Mouse (Mus musculus): ENCODE data around the gene Dnajc8. TPM values are rescaled to one million over a fixed set of nuclear protein-coding genes. Genes with fewer than 3 reads are reported as not detected.
"Not testable (repeated sequence)": the region's sequence is repeated elsewhere in the genome, so short reads cannot be mapped to it uniquely, and the experiment has no call there.

The Dnajc8 gene
- polyA plus RNA-seq, 3 experiments from 2014 or later: 288 to 351 (median 317) TPM

DNA sequence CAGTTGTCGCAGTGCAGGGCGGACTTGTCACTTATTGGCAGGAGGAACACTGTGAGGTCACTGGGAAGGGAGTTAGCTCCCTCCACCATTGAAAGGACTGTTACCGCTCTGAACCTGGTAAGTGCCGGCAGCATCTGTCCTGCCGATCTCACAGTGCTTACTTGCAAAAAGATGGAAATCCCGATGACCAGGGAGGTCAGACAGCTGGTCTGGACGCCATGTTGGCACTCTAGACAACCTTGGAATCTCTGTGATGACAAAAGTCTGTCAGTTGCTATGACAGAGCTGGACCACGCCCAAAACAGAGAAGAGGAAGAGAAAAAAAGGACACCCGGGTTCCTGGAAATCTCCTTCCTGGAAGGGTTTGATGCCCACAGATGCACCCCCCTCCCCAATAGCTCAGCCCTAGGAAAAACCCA, 32.0 kb downstream of the Dnajc8 start:
- ATAC-seq: no peak

DNA sequence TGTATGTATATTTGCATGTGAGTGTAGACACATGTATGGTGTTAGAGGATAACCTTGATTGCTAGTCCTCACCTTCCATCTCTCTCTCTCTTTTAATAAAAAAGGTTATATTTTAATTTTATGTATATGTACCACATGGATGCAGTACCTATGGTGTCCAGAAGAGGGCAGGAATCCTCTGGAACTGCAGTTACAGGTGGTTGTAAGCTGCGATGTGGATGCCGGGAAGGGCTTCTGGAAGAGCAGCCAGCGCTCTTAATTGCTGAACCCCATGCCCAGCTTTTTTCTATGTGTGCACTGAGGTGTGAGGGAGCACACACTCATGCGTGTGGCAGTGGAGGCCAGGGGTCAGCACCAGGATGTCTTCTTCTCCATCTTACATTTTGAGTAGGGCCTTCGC, 33.8 kb downstream of the Dnajc8 start:
- ATAC-seq: no peak

DNA sequence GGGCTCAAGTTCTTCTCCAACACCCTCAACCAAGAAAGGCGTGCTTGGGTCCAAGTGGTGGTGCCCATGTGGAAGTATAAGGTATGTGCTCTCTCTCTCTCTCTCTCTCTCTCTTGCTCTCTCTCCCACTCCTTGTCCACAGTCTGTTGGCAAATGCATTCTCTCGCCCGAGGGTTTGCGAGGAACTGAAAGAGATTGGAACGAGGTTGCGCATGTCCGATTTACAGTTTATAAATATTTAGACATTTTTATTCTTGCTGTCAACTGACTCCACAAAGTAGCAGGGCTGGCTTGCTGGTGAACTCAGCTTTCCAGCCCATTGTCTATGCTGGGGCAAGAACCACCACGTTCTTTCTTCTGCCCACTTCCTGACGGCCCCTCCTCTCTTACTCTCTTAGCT, 35.8 kb downstream of the Dnajc8 start:
- ATAC-seq: no peak

DNA sequence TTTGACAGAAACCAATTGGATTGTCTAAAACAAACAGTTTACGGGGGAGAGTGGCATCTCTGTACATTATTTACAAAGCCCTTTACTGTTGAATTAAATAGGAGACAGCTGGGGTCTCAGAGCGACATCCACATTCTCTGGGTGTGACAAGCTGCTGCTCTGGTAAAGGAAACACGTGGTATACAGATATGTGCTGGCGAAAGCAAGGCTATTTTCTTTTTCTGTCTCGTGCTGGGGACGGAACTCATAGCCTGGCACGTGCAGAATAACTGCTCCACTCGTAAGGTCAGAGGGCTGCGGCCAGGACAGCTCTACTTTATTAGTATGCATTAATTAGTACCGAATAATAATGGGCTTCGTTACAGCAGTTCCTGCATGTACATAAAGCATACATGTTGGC, 38.0 kb downstream of the Dnajc8 start:
- no peak for ATAC-seq

DNA sequence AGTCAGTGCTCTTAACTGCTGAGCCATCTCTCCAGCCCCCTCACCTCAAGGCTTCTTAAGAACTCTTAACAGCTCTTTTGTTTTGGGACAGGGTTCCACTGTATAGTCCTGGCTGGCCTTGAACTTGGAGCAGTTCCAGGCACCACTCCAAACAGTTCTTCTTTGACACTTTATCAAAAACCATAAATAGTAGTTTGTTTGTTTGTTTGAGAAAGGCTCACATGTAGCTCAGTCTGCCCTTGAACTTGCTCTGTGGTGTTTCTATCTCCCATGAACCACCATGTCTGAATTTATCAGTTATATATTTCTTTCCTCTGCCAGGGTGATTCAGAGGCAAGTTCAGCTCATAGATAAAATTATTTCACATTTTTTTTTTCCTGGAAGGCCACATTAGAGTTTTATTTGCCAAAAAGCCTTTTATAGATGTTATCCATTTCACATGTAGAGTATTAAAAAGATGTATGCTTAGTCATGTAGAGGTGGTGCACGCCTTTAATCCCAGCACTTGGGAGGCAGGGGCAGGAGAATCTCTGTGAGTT, 39.5 kb downstream of the Dnajc8 start:
- ATAC-seq: no peak

DNA sequence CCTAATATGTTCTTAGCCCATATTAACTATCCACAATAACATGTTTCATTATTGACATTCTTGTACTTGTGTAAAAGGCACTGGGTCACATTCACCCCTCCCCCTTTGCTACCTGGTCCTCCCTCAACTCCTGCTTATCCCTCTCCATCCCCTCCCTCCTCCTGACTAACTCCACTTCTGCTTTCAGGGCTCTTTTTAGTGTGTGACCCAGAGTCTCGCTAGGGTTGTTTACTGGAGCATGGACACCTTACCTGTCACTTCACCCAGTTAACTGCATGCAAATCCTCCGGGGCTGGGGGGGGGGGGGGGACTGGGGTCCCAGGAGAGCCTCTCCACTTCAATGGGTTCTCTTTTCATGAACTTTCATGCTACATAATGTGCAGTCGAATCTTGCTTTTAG, 48.4 kb downstream of the Dnajc8 start:
- no peak for ATAC-seq

DNA sequence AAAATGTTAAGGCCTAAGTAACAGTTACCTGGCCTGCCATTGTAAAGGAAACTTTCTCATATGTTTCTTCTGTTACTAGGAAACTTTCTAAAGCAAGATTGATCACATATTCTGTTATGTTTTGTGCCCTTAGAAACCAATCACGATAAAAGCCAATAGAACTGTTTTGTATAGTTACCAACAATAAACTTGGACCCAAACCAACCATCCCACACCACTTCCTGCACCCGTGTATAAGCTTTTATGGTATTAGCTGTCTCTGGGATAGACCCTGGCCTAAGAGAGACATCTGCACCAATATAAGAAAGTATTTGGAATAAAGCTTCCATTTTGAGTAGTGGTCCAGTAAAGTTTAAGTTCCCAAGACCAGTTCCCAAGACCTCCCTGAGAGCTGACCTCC, 49.6 kb downstream of the Dnajc8 start:
- peak; percentile 53 for ATAC-seq

DNA sequence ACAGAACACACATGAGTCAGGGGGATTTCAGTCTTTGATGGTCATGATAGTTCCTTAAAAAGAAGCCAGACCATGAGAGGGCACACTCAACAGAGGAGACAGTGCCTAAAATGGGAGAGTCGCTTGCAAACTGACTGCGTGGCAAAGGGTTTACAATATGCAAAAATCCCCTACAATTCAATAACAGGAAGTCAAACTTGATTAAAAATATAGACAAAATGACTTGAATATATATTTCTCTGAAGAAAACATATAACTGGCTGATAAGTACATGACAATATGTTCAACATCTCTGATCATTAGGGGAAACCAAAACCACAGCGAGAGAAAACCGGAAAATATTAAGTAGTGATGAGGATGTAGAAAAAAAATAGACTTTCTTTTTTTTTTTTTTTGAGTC, 50.9 kb downstream of the Dnajc8 start:
- ATAC-seq: peak; percentile 82

DNA sequence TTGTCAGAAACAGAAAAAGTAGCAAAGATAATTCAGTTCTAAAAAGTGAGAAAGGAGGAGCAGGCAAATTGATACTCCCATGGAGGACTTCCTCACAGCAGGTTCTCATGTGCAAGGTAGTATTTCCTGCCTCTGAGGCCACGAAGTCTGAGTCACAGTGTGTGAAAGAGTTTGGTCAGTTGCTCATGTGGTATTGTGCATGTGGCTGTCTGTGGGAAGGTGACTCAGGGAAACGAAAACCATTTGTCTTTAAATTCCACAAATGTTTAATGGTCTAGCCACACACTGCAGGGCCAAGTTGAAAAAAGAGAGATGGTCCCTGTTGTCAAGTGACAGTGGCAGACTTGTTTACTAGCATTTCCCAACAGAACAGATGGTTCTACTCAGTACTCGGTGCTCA, 53.2 kb downstream of the Dnajc8 start:
- ATAC-seq: peak; percentile 27

DNA sequence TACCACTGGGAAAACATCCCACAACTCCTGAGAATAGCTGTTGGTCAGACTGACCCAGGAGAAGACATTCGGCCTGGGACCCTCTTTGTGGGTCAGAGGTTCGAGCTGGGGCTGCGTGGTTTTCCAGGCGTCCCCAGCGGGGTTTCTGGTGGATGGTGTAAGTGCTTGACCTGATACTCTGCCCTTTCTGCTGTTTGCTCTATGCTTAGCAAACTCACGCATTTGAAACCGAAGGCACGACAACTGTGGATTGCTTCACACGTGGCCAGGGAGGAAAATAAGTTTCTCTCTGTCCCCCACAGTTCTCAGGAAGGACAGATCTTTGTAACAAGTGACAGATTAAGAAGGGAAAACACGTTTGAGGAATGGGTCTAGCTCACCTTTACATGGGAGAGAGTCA, 55.3 kb downstream of the Dnajc8 start:
- no peak for ATAC-seq

DNA sequence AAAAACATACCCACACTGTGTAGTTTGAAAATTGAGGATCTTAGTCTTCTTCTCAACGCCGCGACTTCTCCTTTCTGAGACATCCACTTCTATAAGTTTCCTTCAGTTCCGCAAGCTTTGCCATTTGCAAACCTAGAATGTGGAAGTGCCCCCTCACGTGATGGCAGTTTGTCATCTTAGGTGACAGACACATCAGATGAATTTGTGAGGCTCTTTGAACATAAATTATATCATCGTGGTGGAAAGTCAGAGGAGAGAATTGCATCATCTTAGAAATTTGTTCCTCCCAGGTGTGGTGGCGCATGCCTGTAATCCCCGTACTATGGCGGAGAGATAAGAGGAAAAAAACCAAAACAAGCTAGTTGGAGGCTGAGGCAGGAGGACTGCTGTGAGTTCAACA, 57.6 kb downstream of the Dnajc8 start:
- ATAC-seq: no peak

DNA sequence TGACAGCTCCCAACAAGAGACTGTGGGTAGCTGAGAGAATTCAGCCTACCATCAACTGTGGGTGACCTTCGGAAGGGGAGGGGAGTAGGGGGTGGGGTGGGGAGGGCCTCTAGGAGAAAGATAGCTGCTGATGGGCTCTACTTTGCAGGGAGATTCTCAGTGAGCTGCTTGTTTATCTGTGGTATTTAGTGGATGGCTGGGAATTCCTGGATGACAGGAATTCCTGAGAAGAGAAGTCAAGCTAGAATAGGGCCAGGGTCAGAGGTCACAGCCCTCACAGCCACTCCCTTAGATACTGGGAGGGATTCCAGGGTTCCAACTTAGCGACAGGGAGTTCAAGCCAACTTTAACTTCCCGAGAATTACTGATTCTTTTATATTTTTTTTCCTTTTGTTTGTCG, 58.8 kb downstream of the Dnajc8 start:
- no peak for ATAC-seq

DNA sequence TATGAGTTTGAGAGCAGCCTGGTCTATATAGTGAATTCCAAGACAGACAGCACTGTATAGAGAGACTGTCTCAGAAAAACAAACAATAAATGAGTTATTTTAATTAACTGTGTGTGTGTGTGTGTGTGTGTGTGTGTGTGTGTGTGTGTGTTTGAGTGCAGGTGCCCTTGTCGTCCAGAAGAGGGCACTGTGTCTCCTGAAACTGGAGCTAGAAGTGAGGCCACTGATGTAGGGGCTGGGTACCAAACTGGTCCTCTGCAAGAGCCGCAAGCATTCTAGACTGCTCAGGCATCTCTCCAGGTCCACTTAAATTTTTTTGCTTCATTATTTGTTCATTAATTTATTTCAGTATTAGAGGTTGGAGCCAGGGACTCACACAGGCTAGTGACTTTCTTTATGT, 63.5 kb downstream of the Dnajc8 start:
- no peak for ATAC-seq

DNA sequence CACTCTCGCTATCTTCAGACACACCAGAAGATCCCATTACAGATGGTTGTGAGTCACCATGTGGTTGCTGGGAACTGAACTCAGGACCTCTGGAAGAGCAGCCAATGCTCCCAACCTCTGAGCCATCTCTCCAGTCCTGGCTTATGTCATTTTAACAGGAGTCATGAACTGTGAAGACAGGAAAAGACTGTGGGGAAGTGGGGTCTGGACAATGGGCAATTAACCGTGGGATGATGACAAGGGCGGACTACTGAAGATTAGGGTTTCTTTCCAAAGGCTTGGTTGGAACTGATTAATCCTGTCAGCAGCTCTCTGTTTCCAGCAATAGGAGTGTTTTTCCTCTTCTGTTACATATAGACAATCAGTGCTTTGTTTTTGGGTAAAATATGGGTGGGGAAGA, 64.4 kb downstream of the Dnajc8 start:
- no peak for ATAC-seq

DNA sequence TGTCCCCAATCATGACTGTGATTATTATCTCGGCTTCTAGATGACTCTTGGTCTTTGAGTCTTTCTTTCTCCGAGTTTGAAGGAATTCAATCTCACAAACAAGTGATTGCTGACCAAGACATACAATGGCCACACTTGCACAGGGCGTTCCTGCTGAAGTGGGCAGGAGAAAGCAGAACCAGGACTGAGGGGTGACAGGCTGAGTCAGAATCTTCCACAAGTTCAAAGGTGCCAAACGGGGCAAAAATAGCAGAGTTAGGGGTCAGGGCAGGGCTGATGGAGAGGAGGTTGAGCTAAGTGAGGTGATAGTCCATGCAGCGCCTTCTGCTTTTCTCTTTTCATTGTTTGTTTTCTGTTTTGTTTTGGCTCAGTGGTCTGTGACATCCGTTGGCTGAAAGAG, 65.1 kb downstream of the Dnajc8 start:
- ATAC-seq: no peak

DNA sequence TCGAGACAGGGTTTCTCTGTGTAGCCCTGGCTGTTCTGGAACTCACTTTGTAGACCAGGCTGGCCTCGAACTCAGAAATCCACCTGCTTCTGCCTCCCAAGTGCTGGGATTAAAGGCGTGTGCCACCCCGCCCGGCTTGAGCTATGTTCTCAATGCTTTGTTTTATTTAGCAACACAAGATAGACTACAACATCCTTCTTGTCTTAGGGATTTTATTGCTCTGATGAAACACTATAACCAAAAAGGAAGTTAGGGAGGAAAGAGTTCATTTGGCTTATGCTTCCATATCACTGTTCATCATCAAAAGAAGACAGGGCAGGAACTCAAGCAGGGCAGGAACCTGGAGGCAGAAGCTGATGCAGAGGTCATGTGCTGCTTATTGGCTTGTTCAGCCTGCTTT, 65.9 kb downstream of the Dnajc8 start:
- ATAC-seq: not testable (repeated sequence)

Other genes starting within 250 kb of the Dnajc8 start
- under 1 TPM in 1 of 3 experiments, not detected in 2; 0.46 TPM for gene Rab42, start 232.2 kb upstream of the Dnajc8 start, polyA plus RNA-seq (2017; shearing (Covaris generic))
- 10 to 100 TPM; 37.5 to 45.9 (median 37.7) TPM for gene Trnau1ap, start 206.0 kb upstream of the Dnajc8 start, polyA plus RNA-seq (2017; shearing (Covaris generic))
- gene Rcc1, start 181.9 kb upstream of the Dnajc8 start, polyA plus RNA-seq (2017; shearing (Covaris generic)): 10 to 100 TPM; 13.4 to 26.0 (median 15.0) TPM
- gene Phactr4, start 113.1 kb upstream of the Dnajc8 start, polyA plus RNA-seq (2017; shearing (Covaris generic)): 1 to 10 TPM; 3.4 to 5.4 (median 5.3) TPM
- gene Med18, start 71.6 kb upstream of the Dnajc8 start, polyA plus RNA-seq (2017; shearing (Covaris generic)): 10 to 100 TPM; 24.0 to 27.5 (median 27.4) TPM
- gene Sesn2, start 25.0 kb upstream of the Dnajc8 start, polyA plus RNA-seq (2017; shearing (Covaris generic)): 1 to 10 TPM in 2 of 3 experiments, under 1 TPM in 1; 0.56 to 4.6 (median 1.9) TPM
- 100 to 1,000 TPM; 180 to 267 (median 200) TPM for gene Atpif1, start 1.9 kb upstream of the Dnajc8 start, polyA plus RNA-seq (2017; shearing (Covaris generic))
- 1 to 10 TPM; 1.5 to 3.7 (median 1.9) TPM for gene Ptafr, start 28.5 kb downstream of the Dnajc8 start, polyA plus RNA-seq (2017; shearing (Covaris generic))
- 10 to 100 TPM; 29.4 to 32.5 (median 32.1) TPM for gene Eya3, start 103.4 kb downstream of the Dnajc8 start, polyA plus RNA-seq (2017; shearing (Covaris generic))
- gene Xkr8, start 197.0 kb downstream of the Dnajc8 start, polyA plus RNA-seq (2017; shearing (Covaris generic)): 1 to 10 TPM; 2.4 to 9.2 (median 7.8) TPM
- gene Smpdl3b, start 221.7 kb downstream of the Dnajc8 start, polyA plus RNA-seq (2017; shearing (Covaris generic)): 1 to 10 TPM; 4.0 to 9.1 (median 4.3) TPM
- 100 to 1,000 TPM in 1 of 3 experiments, 10 to 100 TPM in 2; 61.0 to 124 (median 76.1) TPM for gene Rpa2, start 232.8 kb downstream of the Dnajc8 start, polyA plus RNA-seq (2017; shearing (Covaris generic))

Data from inflammation-experienced regulatory T-cells, adult 6 months (primary cell).